Mouse (Mus musculus) heart, embryonic 10.5 days (tissue): ENCODE measurements around the gene Ttyh2. TPM values are rescaled to one million over a fixed set of nuclear protein-coding genes. Genes with fewer than 3 reads are reported as not detected.

Experiments used
- DNase-seq: peaks from one replicate; pipeline ENCODE4 v3.0.0-alpha.2; 2017; ENCODE audit warnings: low spot score
- H3K27ac ChIP-seq: fragments of 300-500 bp; sonication (generic); 2 replicates; pipeline ENCODE4 v1.5.1; 2016; ENCODE audit warnings: mild to moderate bottlenecking
- H3K27me3 ChIP-seq: fragments of 300-500 bp; sonication (generic); 2 replicates; pipeline ENCODE4 v1.6.1; 2016; ENCODE audit warnings: mild to moderate bottlenecking; ENCODE audit not compliant: poor library complexity, insufficient read depth, severe bottlenecking
- H3K36me3 ChIP-seq: fragments of 300-500 bp; sonication (generic); 2 replicates; pipeline ENCODE4 v1.6.1; 2016; ENCODE audit warnings: mild to moderate bottlenecking, moderate library complexity
- H3K4me1 ChIP-seq: fragments of 300-500 bp; sonication (generic); 2 replicates; pipeline ENCODE4 v1.6.1; 2016; ENCODE audit warnings: mild to moderate bottlenecking
- H3K4me3 ChIP-seq: fragments of 300-500 bp; sonication (generic); 2 replicates; pipeline ENCODE4 v1.5.1; 2016; ENCODE audit warnings: mild to moderate bottlenecking, moderate library complexity
- H3K9me3 ChIP-seq: fragments of 300-500 bp; sonication (generic); 2 replicates; pipeline ENCODE4 v1.6.1; 2016; ENCODE audit warnings: mild to moderate bottlenecking, moderate library complexity
- WGBS: fragments of 180-500 bp; shearing (Covaris S2); methylation state at CpG from one replicate; pipeline ENCODE4 v1.1.7; 2016; 5-methylcytosine and 5-hydroxymethylcytosine counted together
- polyA plus RNA-seq: library from polyadenylated mRNA; unstranded; fragments of >200 nt; fragmentation: Nextera tagmentation; extraction: Ambion mirVana; gene quantifications from 2 replicates; pipeline ENCODE4 v1.2.1, GENCODE M21; 2016

Gene Ttyh2
- polyA plus RNA-seq, 1 experiment from 2014 or later = 4.8 TPM

DNA sequence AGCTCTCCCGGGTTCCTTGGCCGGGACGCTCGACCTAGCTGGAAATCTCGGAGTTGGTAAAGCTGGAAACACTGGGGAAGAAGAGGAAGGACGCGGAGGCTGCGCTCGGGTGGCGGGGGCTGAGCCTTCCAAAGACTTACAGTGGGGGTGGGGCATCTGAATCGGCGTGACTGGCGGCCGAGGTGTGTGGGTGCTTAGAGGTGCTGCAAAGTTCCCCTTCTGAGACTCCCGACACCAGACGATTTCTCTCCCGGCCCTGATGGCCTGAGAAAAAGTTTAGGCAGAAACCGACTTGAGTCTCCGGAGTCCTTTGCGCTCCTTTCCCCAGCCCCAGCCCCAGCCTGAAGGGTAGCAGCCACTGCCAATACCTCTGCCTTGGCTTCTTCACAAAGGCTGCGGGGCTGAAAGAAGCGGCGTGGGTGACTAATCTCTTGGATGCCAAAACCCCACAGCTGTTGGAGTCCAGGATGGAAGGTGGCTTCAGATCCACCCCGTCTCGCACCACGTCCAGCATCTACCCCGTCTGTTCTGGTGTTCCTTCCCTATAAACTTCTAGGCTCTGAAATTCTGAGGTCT, 683 bp downstream of the Ttyh2 start:
- Histone ChIP-seq H3K4me1 (peaks cover 46% of the 10 kb centered on the region), H3K36me3 (peaks cover 34% of the 10 kb centered on the region), H3K27ac (peak overlapping the region; percentile 76), H3K27me3 (peaks cover 13% of the 10 kb centered on the region), H3K4me3 (peak overlapping the region; percentile 77), H3K9me3 (no peaks in the 10 kb centered on the region)
- no peak for DNase-seq
- WGBS = 3% methylated on average over 27 of the region's 27 CpGs

DNA sequence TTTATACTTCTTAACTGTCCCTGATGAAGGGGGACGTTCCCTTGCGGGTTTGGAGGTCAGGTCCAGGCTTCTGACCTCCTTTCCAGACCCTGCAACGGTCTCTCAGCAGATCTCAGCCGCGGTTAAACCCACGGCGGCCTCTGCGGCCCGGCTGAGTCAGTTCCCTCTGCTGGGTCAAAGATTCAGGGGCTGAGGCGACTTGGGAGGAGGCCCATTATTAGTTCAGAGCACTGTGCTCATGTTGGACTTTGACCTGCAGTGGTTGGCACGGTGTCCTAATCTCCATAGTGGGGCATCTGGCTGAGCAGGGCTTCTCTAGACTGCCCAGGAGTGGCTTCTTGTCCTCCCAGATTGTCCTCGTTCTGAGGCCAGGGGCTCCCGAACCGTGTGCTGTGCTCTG, 1.2 kb downstream of the Ttyh2 start:
- peaks cover 48% of the 10 kb centered on the region for H3K4me1 ChIP-seq
- no peak for DNase-seq
- H3K27me3 ChIP-seq = peaks cover 13% of the 10 kb centered on the region
- H3K4me3 ChIP-seq = peak overlapping the region; percentile 77
- 6% methylated on average over 14 of the region's 14 CpGs for WGBS
- H3K9me3 ChIP-seq = no peaks in the 10 kb centered on the region
- H3K27ac ChIP-seq = peak overlapping the region; percentile 76
- H3K36me3 ChIP-seq = peaks cover 29% of the 10 kb centered on the region

DNA sequence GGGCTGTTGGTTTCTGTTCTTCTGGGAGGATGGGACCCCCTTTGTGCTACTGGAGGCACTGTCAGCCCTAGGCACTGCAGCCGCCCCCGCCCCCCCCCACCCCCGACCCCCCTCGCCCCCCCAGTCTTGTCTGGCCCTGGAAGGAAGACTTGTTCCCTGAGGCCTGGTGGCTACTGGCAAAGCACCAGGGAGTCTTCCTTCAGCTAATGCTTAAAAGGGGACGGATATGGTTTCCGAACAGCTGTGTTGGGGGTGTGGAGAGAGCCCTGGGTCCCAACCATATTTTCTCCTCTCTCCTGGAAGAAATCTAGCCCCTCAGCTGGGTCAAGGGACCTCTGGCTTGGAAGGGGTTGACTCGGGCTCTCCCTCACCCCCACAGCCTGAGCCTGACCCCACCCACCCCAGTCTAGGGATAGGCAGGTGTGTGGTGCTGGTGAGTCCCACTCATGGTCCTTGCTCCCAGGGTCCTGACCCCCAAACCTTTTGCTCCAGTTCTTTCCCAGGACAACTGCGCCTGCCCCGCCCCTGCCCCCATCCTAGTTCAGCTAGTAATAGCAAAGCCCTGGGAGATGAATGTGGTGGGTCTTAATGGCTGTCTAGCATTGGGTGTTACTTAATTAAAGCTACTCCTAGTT, 1.8 kb downstream of the Ttyh2 start:
- DNase-seq = no peak
- 55% methylated on average over 9 of the region's 9 CpGs for WGBS
- H3K27me3 ChIP-seq = peaks cover 13% of the 10 kb centered on the region
- peaks cover 23% of the 10 kb centered on the region for H3K36me3 ChIP-seq
- H3K4me1 ChIP-seq = peaks cover 48% of the 10 kb centered on the region
- no peaks in the 10 kb centered on the region for H3K9me3 ChIP-seq
- H3K27ac ChIP-seq = peak overlapping the region; percentile 76
- peak overlapping the region; percentile 77 for H3K4me3 ChIP-seq

DNA sequence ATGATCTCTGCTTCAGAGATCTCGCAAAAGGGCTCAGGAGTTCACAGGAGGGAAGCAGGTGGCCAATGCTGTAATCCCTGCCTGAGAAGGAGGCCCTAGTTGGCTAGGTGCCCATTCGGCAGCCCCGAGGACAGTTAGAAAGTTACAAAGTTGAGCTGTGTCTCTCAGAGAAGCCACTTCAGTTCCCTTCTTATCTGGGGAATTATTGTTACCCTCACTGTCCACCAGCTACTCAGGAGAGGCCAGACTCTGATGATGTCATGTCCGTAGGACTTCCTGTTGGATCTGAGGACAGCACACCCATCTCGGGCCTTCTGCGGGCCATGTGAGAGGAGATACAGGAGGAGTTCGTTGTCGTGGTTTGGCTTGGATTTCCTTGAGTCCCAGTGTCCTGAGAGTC, 4.4 kb downstream of the Ttyh2 start:
- no peak overlapping the region for H3K4me3 ChIP-seq
- 45% methylated on average over 8 of the region's 8 CpGs for WGBS
- no peak for DNase-seq
- no peaks in the 10 kb centered on the region for H3K36me3 ChIP-seq
- peak overlapping the region; percentile 62 for H3K27ac ChIP-seq
- H3K4me1 ChIP-seq = peaks cover 55% of the 10 kb centered on the region
- H3K27me3 ChIP-seq = peaks cover 13% of the 10 kb centered on the region
- H3K9me3 ChIP-seq = no peaks in the 10 kb centered on the region

DNA sequence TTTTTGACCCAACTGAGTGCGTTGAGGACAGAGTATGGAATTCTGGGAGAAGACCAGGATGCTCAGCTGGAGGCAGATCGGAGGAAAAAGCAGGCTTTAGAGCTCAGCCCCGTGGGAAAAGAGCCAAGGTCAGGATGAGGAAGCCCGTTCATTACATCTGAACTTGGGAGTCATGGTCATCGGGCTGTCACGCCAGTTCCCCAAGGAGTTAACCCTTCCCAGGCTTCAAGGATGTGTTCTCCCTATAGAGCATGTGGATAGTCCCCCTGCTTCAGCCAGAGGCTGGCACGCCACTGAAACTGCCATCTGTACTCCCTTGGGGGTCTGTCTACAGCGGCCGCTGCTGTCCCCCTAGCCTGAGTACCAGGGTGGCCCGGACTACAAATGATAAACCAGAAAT, 5.1 kb downstream of the Ttyh2 start:
- 65% methylated on average over 10 of the region's 10 CpGs for WGBS
- H3K4me3 ChIP-seq = no peak overlapping the region
- peak overlapping the region; percentile 49; the same call in 1 of the 2 replicates for H3K27ac ChIP-seq

DNA sequence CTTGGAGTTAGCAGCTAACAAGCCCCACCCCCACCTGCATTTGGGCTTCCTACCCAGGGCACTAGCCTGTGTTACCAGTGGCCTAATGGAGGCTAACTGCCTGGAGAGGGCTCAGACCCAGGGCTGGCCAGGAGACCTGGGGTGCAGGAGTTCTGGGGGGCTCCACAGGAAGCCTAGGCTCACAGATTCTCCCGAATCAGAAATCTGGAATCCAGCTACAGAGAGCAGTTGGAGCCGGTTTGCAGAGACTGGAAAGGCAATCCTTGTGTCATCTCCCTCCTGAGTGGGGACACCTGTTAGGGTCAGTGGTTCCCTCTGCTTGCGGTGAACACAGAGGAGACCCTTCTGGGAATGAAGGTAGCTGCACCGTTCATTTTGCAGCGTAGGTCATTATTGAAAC, 5.8 kb downstream of the Ttyh2 start:
- DNase-seq = no peak
- Histone ChIP-seq H3K36me3 (no peaks in the 10 kb centered on the region), H3K9me3 (no peaks in the 10 kb centered on the region), H3K27ac (peak overlapping the region; percentile 49), H3K4me1 (peaks cover 58% of the 10 kb centered on the region), H3K4me3 (no peak overlapping the region), H3K27me3 (peaks cover 13% of the 10 kb centered on the region)
- 75% methylated on average over 5 of the region's 5 CpGs for WGBS

More for the DNA sequence above, 5.1 kb downstream of the Ttyh2 start:
- no peaks in the 10 kb centered on the region for H3K9me3 ChIP-seq
- H3K27me3 ChIP-seq = peaks cover 13% of the 10 kb centered on the region
- DNase-seq = no peak
- H3K4me1 ChIP-seq = peaks cover 58% of the 10 kb centered on the region
- H3K36me3 ChIP-seq = no peaks in the 10 kb centered on the region

DNA sequence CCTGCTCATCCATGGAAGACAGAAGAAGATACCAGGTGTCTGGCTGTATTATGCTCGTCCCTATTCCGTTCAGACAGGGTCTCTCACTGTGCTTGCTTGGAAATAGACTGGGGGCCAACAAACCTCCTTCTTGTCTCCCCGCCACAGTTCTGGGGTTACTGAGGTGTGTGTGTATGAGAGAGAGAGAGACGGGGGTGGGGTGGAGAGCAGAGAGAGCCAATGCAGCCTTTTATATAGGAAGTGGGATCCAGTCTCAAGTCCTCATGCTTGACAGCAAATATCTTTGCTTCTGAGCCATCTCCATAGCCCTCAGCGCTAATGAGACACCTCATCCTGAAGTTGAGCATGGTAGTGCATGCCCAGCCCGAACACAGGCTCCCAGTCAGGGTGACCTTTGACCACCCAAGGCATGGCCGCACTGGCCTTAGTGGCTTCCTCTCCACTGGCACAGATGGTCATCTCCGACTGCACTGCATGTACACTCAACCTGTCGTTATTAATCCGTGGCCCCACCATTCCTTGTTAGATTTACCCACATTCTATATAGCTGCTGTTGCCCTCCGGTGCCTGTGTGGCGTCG, 7.2 kb downstream of the Ttyh2 start:
- no peak overlapping the region for H3K4me3 ChIP-seq
- no peak for DNase-seq
- H3K27me3 ChIP-seq = peaks cover 4% of the 10 kb centered on the region; the same call in 1 of the 2 replicates
- 91% methylated on average over 13 of the region's 13 CpGs for whole genome bisulfite sequencing
- peaks cover 50% of the 10 kb centered on the region for H3K4me1 ChIP-seq
- no peaks in the 10 kb centered on the region for H3K9me3 ChIP-seq
- H3K27ac ChIP-seq = no peak overlapping the region
- H3K36me3 ChIP-seq = no peaks in the 10 kb centered on the region

DNA sequence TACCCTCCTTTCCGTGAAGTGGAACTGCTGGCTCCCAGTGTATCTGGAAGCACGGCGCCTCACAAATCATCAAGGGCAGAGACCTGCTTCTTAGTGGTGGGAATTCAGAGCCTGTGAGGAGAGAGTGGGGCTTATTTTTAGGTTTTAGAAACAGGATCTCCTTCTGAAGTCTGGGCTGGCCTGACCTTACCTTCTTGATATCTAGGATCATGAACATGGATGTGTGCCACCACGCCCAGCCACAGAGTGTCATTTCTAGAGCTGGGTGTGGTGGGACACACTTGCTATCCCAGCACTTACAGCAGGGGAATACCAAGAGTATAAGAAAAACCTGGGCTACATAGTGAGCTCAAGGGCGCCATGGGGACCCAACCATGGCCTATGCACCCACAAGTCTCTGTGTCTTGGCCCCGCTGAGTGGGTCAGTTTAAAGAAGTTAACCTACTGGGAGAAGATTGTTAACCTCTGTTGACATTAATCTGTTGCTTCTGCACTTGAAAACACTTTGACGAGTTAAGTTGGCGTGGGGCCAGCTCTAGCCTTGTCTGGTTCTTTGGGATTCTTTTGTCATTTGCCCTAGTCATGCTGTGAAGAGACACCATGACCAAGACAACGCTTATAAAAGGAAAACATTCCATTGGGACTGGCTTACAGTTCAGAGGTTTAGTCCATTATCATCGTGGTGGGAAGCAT, 7.9 kb downstream of the Ttyh2 start:
- no peaks in the 10 kb centered on the region for H3K9me3 ChIP-seq
- WGBS = 89% methylated on average over 10 of the region's 10 CpGs
- no peak overlapping the region for H3K27ac ChIP-seq
- no peak for DNase-seq
- H3K36me3 ChIP-seq = no peaks in the 10 kb centered on the region
- H3K4me1 ChIP-seq = peaks cover 50% of the 10 kb centered on the region
- no peak overlapping the region for H3K4me3 ChIP-seq
- no peaks in the 10 kb centered on the region for H3K27me3 ChIP-seq

DNA sequence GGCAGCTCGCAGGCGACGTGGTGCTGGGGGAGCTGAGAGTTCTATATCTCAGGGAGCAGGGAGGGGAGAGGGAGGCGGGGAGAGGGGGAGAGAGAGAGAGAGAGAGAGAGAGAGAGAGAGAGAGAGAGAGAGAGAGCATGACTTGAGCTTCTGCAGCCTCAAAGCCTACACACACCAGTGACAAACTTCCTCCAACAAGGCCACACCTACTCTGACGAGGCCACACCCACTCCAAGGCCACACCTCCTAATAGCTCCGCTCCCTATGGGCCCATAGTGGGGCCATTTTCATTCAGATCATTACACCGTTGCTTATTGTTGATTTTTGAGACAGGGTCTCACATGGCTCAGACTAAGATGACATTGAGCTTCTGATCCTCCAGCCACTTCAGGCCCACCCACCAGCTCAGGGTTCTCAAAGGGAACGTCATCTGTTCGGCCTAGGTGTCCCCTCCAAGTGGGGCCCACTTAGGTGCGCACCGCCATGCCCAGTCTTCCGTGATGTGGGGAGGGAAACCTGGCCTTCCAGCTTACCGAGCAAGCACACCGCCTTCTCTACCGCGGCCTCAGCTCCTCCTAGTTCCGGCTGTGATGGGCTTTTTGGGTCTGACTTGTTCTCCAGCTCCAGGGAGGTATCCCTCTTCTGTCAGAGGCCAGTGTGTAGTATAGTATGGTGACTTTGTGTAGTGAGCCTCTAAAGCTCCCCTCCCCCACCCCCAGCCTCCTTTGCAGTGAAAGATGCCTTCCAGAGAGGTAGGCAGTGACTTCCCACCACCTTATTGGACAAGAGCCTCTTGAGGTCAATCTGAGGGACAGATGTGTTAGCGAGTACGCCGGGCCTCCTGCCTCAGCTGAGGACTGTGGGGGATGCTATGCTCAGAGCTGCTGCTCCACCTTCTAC, 8.7 kb downstream of the Ttyh2 start:
- DNase-seq = no peak
- peak overlapping the region; percentile 78; the same call in 1 of the 2 replicates for H3K27ac ChIP-seq
- H3K27me3 ChIP-seq = no peaks in the 10 kb centered on the region
- no peaks in the 10 kb centered on the region for H3K9me3 ChIP-seq
- 0 out of 2 replicates have a peak overlapping the region, but pooled peaks have one; percentile 31 for H3K4me3 ChIP-seq
- 65% methylated on average over 20 of the region's 20 CpGs for WGBS
- H3K36me3 ChIP-seq = no peaks in the 10 kb centered on the region
- H3K4me1 ChIP-seq = peaks cover 49% of the 10 kb centered on the region

DNA sequence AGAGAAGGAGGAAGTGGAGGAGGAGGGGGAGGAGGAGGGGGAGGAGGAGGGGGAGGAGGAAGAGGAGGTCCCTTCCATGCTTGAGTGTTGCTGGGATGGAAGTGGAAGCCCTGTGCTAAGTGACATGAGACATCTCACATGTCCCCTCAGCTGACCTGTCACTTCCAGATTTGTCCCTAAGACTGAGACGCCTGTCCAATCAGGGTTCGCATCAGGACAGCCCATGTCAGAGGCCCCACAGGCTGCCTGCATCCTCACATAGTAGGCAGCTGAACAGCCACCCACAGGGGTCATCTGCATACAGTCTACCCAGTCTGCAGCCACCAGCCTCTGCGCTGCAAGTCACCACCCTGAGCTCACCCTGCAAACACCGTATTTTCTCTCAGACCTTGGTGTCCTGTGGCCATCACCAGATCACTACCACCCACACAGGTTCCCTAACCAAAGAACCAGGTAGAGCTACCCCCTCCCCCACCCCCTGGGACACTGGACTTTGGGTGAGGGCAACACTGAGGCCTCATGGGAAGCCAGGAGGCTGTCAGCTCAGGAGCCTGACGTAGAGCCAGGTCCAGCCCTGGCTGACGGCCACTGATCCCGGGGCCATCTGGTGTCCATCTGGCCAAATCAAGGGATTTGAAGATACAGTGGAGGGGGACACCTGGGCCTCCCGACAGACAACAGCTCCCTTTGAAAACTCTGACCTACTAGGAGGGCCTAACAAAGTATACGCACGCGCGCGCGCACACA, 9.6 kb downstream of the Ttyh2 start:
- WGBS = 51% methylated on average over 14 of the region's 14 CpGs
- no peaks in the 10 kb centered on the region for H3K36me3 ChIP-seq
- H3K4me3 ChIP-seq = no peak overlapping the region
- no peaks in the 10 kb centered on the region for H3K9me3 ChIP-seq
- H3K27ac ChIP-seq = peak overlapping the region; percentile 78
- no peak for DNase-seq
- peaks cover 41% of the 10 kb centered on the region for H3K4me1 ChIP-seq
- no peaks in the 10 kb centered on the region for H3K27me3 ChIP-seq

DNA sequence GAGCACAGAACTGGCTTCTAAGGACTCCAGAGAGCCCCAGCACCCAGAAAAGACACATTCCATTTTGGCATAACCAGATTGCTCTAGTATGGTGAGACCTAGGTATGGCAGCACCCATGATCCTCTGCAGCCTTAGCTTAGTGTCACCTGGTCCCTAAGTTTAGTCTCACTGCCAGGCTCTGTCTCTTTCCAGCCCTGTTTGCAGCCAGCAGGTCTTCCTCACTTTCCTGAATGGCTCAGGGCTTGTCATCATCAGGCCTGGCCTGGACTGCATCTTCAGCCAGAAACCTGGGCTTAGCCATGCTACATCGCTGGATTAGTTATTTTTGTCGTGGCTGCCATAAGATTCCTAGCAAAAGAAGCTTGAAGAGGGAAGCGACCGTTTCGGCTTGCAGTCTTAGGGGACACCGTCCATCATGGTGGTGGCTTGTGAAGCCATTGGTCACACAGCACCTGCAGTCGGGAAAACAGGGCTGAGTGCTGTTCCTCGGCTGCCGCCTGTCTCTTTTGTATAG, 10.4 kb downstream of the Ttyh2 start:
- peaks cover 7% of the 10 kb centered on the region; the same call in 1 of the 2 replicates for H3K36me3 ChIP-seq
- peaks cover 33% of the 10 kb centered on the region for H3K4me1 ChIP-seq
- no peak for DNase-seq
- H3K9me3 ChIP-seq = no peaks in the 10 kb centered on the region
- H3K27me3 ChIP-seq = no peaks in the 10 kb centered on the region
- H3K27ac ChIP-seq = peak overlapping the region; percentile 56
- 70% methylated on average over 9 of the region's 9 CpGs for WGBS
- no peak overlapping the region for H3K4me3 ChIP-seq
